Mouse (Mus musculus) G1E (cell line): Measurements from ENCODE around the gene Ndufc1.

Experiments
- CTCF ChIP-seq: IDR thresholded peaks from 2 replicates; pipeline ENCODE4 v1.5.1; 2012; ENCODE audit warnings: low read depth, low read length, inconsistent platforms, mixed read lengths
- GATA2 ChIP-seq: IDR thresholded peaks from 2 replicates; pipeline ENCODE4 v1.6.1; 2012; ENCODE audit warnings: low read depth, low read length, inconsistent platforms, borderline replicate concordance
- TAL1 ChIP-seq: conservative IDR thresholded peaks from 2 replicates; pipeline ENCODE4 v1.6.1; 2012; ENCODE audit warnings: low read depth, low read length, inconsistent platforms, mixed read lengths

DNA sequence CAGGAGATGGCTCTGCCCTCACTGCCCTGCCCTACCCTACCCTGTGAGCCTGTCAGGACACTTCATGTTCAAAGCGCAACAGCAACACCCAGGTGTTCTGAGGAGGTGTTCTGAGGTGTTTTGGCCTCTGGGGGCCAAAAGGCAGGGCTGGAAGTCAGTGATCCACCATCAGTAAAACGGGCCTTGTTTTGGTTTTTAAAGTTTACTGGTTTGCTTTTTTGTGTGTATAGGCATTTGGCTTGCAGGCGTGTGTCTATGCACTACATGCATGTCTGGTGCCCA lies 30.2 kb downstream of the Ndufc1 start:
- no peak for TF ChIP-seq GATA2
- no peak for TF ChIP-seq TAL1
- no peak for TF ChIP-seq CTCF
